Mouse (Mus musculus): Measurements from ENCODE around the gene Pdgfra. TPM values are rescaled to one million over a fixed set of nuclear protein-coding genes. Genes with fewer than 3 reads are reported as not detected.

The Pdgfra gene
- total RNA-seq, 1 experiment, result 10.2 TPM

DNA sequence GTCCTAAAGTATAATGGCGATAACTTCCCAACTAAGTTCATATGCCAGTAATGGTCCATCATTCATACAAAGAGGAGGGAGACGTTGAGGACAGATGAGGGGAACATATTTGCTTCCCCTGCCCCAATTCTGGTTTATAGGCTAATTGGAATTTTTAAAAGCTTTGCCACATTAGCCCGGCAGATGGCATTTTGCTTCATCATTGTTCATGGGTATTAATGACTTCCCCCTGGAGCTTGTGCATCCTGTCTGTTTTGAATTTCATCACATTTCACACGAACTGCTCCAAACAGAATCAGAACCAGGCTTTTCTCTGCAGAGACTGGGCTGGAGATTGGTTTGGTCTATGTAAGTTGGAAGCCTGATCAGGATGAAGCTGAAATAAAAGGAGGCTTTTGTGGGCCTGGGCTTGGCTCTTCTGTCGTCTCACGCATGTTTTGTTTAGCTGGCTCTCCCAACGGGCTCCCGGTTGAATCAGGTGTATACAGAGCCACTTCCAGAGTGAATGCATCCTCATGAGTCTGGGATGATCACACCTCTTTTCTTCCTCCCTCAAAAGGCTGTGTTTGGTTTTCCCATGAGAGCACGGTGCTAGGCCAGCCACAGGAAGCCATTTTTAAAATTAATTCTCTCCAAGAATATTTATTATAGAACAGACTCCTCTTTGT, 47.7 kb downstream of the Pdgfra start:
- Histone ChIP-seq H3K4me1 (ENCODE audit: control insufficient read depth in 2 of 2, insufficient read depth in 2 of 2, low read length in 2 of 2, poor library complexity in 1 of 2) (no peaks in the 10 kb centered on the region), H3K27ac (ENCODE audit: insufficient read depth, low read depth, low read length, poor library complexity, severe bottlenecking) (no peak overlapping the region), H3K36me3 (ENCODE audit: control insufficient read depth, insufficient read depth, low read length, poor library complexity, severe bottlenecking) (no peaks in the 10 kb centered on the region), H3K9ac (ENCODE audit: insufficient read depth, low read depth, low read length, poor library complexity, severe bottlenecking) (no peak overlapping the region), H3K9me3 (ENCODE audit: control insufficient read depth, insufficient read depth, low read depth, low read length) (no peaks in the 10 kb centered on the region), H3K4me3 (ENCODE audit: insufficient read depth in 1 of 2, low read depth in 1 of 2, low read length in 2 of 2, poor library complexity in 1 of 2, severe bottlenecking in 1 of 2) (no peak overlapping the region)
- in situ Hi-C loops (cut with MboI; ENCODE audit: low sequenced_read_pairs in 2 of 2, unreplicated experiment in 2 of 2), result loop anchor here in 1 of 2 experiments (25.0 kb wide), 2 partner anchors 537 to 637 kb away; no protein-coding TSS in a partner anchor
- no peak for DNase-seq (ENCODE audit: low read depth, low spot score)
- TF ChIP-seq ZNF384 (IDR thresholded peaks at IDR 0.05; ENCODE audit: low read depth, low read length) (no peak), ZC3H11A (IDR thresholded peaks at IDR 0.05; ENCODE audit: borderline replicate concordance, low read depth, low read length) (no peak), MAFK (IDR thresholded peaks at IDR 0.05; ENCODE audit: insufficient read depth, low read depth, low read length) (no peak), HCFC1 (IDR thresholded peaks at IDR 0.05; ENCODE audit: borderline replicate concordance, insufficient read depth, low read length) (no peak), CHD2 (IDR thresholded peaks at IDR 0.05; ENCODE audit: low read depth, low read length) (no peak)

- H3K9ac ChIP-seq (ENCODE audit: insufficient read depth, low read depth, low read length, poor library complexity, severe bottlenecking), result no peak overlapping the region
- H3K4me1 ChIP-seq (ENCODE audit: control insufficient read depth in 2 of 2, insufficient read depth in 2 of 2, low read length in 2 of 2, poor library complexity in 1 of 2), result no peaks in the 10 kb centered on the region
- no peaks in the 10 kb centered on the region for H3K9me3 ChIP-seq (ENCODE audit: control insufficient read depth, insufficient read depth, low read depth, low read length)
- TF ChIP-seq MAFK (IDR thresholded peaks at IDR 0.05; ENCODE audit: insufficient read depth, low read depth, low read length) (no peak), HCFC1 (IDR thresholded peaks at IDR 0.05; ENCODE audit: borderline replicate concordance, insufficient read depth, low read length) (no peak)
- H3K4me3 ChIP-seq (ENCODE audit: insufficient read depth in 1 of 2, low read depth in 1 of 2, low read length in 2 of 2, poor library complexity in 1 of 2, severe bottlenecking in 1 of 2), result no peak overlapping the region
- no peaks in the 10 kb centered on the region for H3K36me3 ChIP-seq (ENCODE audit: control insufficient read depth, insufficient read depth, low read length, poor library complexity, severe bottlenecking)
- DNase-seq (ENCODE audit: low read depth, low spot score), result no peak
- in situ Hi-C loops (cut with MboI; ENCODE audit: low sequenced_read_pairs in 2 of 2, unreplicated experiment in 2 of 2), result loop anchor here in 1 of 2 experiments (25.0 kb wide), 2 partner anchors 537 to 637 kb away; no protein-coding TSS in a partner anchor
- H3K27ac ChIP-seq (ENCODE audit: insufficient read depth, low read depth, low read length, poor library complexity, severe bottlenecking), result no peak overlapping the region
Measured at GRCm38 (mm10) chr5:75200366-75200724, 48.3 kb downstream of the Pdgfra start.

- no peak for DNase-seq (ENCODE audit: low read depth, low spot score)
Measured at GRCm38 (mm10) chr5:75207905-75208304, 55.8 kb downstream of the Pdgfra start.

DNA sequence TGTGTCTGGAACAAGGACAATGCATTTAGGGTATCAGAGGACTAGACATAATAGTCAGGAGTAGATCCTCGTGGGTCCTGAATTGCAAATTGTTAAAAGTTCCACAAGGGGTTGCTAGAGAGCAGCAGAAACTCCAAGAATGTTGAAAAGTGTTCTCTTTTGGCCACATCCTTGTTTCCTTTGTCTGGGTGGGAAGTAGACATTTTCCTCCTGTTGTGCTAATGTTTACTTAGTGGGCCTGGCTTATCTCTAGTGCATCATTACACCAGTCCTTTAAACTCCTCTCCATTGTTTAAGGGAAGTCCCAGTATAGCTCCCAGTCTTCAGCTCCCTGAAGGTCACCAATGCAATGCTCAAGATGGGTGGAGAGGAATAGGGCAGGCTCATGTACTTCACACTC, 57.9 kb downstream of the Pdgfra start:
- no peaks in the 10 kb centered on the region for H3K36me3 ChIP-seq (ENCODE audit: control insufficient read depth, insufficient read depth, low read length, poor library complexity, severe bottlenecking)
- in situ Hi-C loops (cut with MboI; ENCODE audit: low sequenced_read_pairs in 2 of 2, unreplicated experiment in 2 of 2), result loop anchor here (10.0 to 25.0 kb wide), 3 partner anchors 527 to 645 kb away; no protein-coding TSS in a partner anchor
- H3K4me1 ChIP-seq (ENCODE audit: control insufficient read depth in 2 of 2, insufficient read depth in 2 of 2, low read length in 2 of 2, poor library complexity in 1 of 2), result peaks cover 0 to 2% of the 10 kb centered on the region in 2 experiments; a peak in 1 of 4 replicates
- DNase-seq (ENCODE audit: low read depth, low spot score), result peak; percentile 71
- H3K4me3 ChIP-seq (ENCODE audit: insufficient read depth in 1 of 2, low read depth in 1 of 2, low read length in 2 of 2, poor library complexity in 1 of 2, severe bottlenecking in 1 of 2), result no peak overlapping the region
- TF ChIP-seq CHD2 (IDR thresholded peaks at IDR 0.05; ENCODE audit: low read depth, low read length), result no peak
- no peak for TF ChIP-seq ZNF384 (IDR thresholded peaks at IDR 0.05; ENCODE audit: low read depth, low read length)
- TF ChIP-seq HCFC1 (IDR thresholded peaks at IDR 0.05; ENCODE audit: borderline replicate concordance, insufficient read depth, low read length), result no peak
- peak; percentile 61; the same call in 1 of the 2 replicates for TF ChIP-seq ZC3H11A (IDR thresholded peaks at IDR 0.05; ENCODE audit: borderline replicate concordance, low read depth, low read length)
- H3K9me3 ChIP-seq (ENCODE audit: control insufficient read depth, insufficient read depth, low read depth, low read length), result no peaks in the 10 kb centered on the region
- H3K27ac ChIP-seq (ENCODE audit: insufficient read depth, low read depth, low read length, poor library complexity, severe bottlenecking), result no peak overlapping the region
- H3K9ac ChIP-seq (ENCODE audit: insufficient read depth, low read depth, low read length, poor library complexity, severe bottlenecking), result no peak overlapping the region

More at GRCm38 (mm10) chr5:75207905-75208304, 55.8 kb downstream of the Pdgfra start:
- H3K36me3 ChIP-seq (ENCODE audit: control insufficient read depth, insufficient read depth, low read length, poor library complexity, severe bottlenecking), result no peaks in the 10 kb centered on the region
- no peak overlapping the region for H3K9ac ChIP-seq (ENCODE audit: insufficient read depth, low read depth, low read length, poor library complexity, severe bottlenecking)
- in situ Hi-C loops (cut with MboI; ENCODE audit: low sequenced_read_pairs in 2 of 2, unreplicated experiment in 2 of 2), result loop anchor here in 1 of 2 experiments (25.0 kb wide), 2 partner anchors 529 to 629 kb away; no protein-coding TSS in a partner anchor
- TF ChIP-seq ZC3H11A (IDR thresholded peaks at IDR 0.05; ENCODE audit: borderline replicate concordance, low read depth, low read length) (no peak), MAFK (IDR thresholded peaks at IDR 0.05; ENCODE audit: insufficient read depth, low read depth, low read length) (no peak), HCFC1 (IDR thresholded peaks at IDR 0.05; ENCODE audit: borderline replicate concordance, insufficient read depth, low read length) (no peak), CHD2 (IDR thresholded peaks at IDR 0.05; ENCODE audit: low read depth, low read length) (no peak), ZNF384 (IDR thresholded peaks at IDR 0.05; ENCODE audit: low read depth, low read length) (no peak)
- H3K4me3 ChIP-seq (ENCODE audit: insufficient read depth in 1 of 2, low read depth in 1 of 2, low read length in 2 of 2, poor library complexity in 1 of 2, severe bottlenecking in 1 of 2), result no peak overlapping the region
- H3K4me1 ChIP-seq (ENCODE audit: control insufficient read depth in 2 of 2, insufficient read depth in 2 of 2, low read length in 2 of 2, poor library complexity in 1 of 2), result peaks cover 0 to 2% of the 10 kb centered on the region in 2 experiments; a peak in 1 of 4 replicates
- no peaks in the 10 kb centered on the region for H3K9me3 ChIP-seq (ENCODE audit: control insufficient read depth, insufficient read depth, low read depth, low read length)
- no peak overlapping the region for H3K27ac ChIP-seq (ENCODE audit: insufficient read depth, low read depth, low read length, poor library complexity, severe bottlenecking)
